Mouse (Mus musculus) hindbrain, embryonic 13.5 days (tissue): ENCODE measurements around the gene Gucy1b1. TPM values are rescaled to one million over a fixed set of nuclear protein-coding genes. Genes with fewer than 3 reads are reported as not detected.

ENCODE experiments used
- ATAC-seq: fragments of 200-750 bp; cut with Nextera tagmentation; 2 replicates; pipeline ENCODE4 v1.8.0; 2017; ENCODE audit warnings: moderate TSS enrichment; ENCODE audit not compliant: low FRiP score
- H3K27ac ChIP-seq: fragments of 300-500 bp; sonication (generic); 2 replicates; pipeline ENCODE4 v1.5.1; 2015; ENCODE audit warnings: inconsistent platforms, mild to moderate bottlenecking, moderate library complexity
- H3K27me3 ChIP-seq: fragments of 300-500 bp; sonication (generic); 2 replicates; pipeline ENCODE4 v1.6.1; 2015; ENCODE audit warnings: mild to moderate bottlenecking, inconsistent platforms
- H3K36me3 ChIP-seq: fragments of 300-500 bp; sonication (generic); 2 replicates; pipeline ENCODE4 v1.6.1; 2015; ENCODE audit warnings: mild to moderate bottlenecking, inconsistent platforms
- H3K4me1 ChIP-seq: fragments of 300-500 bp; sonication (generic); replicated peaks from 2 replicates; pipeline ENCODE4 v1.6.1; 2015; ENCODE audit warnings: inconsistent platforms
- H3K4me2 ChIP-seq: fragments of 300-500 bp; sonication (generic); 2 replicates; pipeline ENCODE4 v1.6.1; 2015; ENCODE audit warnings: inconsistent platforms, mild to moderate bottlenecking, moderate library complexity
- H3K4me3 ChIP-seq: fragments of 300-500 bp; sonication (generic); 2 replicates; pipeline ENCODE4 v1.5.1; 2015; ENCODE audit warnings: mild to moderate bottlenecking, inconsistent platforms
- H3K9ac ChIP-seq: fragments of 300-500 bp; sonication (generic); 2 replicates; pipeline ENCODE4 v1.6.1; 2015; ENCODE audit warnings: mild to moderate bottlenecking, inconsistent platforms
- H3K9me3 ChIP-seq: fragments of 300-500 bp; sonication (generic); 2 replicates; pipeline ENCODE4 v1.6.1; 2016; ENCODE audit warnings: inconsistent platforms
- WGBS: fragments of 180-500 bp; shearing (Covaris S2); methylation state at CpG from one replicate; pipeline ENCODE4 v1.1.7; 2015; 5-methylcytosine and 5-hydroxymethylcytosine counted together
- polyA plus RNA-seq: library from polyadenylated mRNA; unstranded; fragments of >200 nt; fragmentation: Nextera tagmentation; extraction: Ambion mirVana; gene quantifications from 2 replicates; pipeline ENCODE4 v1.2.1, GENCODE M21; 2015

The Gucy1b1 gene
- polyA plus RNA-seq, 1 experiment from 2014 or later = 34.8 TPM

DNA sequence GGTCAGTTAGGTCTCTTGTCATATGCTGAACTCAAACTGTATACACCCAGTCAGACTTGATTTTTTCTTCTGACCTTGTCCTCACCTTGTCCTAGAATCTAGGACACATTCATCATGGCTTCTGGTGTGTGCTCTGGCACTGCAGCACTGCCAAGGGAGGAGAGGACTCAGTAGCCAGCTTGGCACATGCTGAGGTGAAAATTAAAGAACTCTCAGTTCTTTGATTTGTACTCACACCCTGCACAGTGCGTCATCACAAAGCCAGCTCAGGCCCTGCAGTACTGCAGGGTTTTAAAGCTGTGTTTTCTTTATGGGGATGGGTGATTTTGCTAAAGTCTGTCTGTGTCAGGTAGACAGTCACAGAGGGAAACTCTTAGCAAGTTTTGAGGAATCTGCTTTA, 47.2 kb downstream of the Gucy1b1 start:
- Histone ChIP-seq H3K4me2 (no peak overlapping the region), H3K4me1 (no peaks in the 10 kb centered on the region), H3K36me3 (no peaks in the 10 kb centered on the region), H3K27me3 (no peaks in the 10 kb centered on the region), H3K9me3 (no peaks in the 10 kb centered on the region), H3K4me3 (no peak overlapping the region), H3K27ac (no peak overlapping the region), H3K9ac (no peak overlapping the region)
- ATAC-seq = no peak
- WGBS = 75% methylated on average over 1 of the region's 1 CpGs

- H3K27ac ChIP-seq = no peak overlapping the region
- ATAC-seq = no peak
- H3K4me2 ChIP-seq = no peak overlapping the region
- no peaks in the 10 kb centered on the region for H3K9me3 ChIP-seq
- no peaks in the 10 kb centered on the region for H3K4me1 ChIP-seq
- H3K4me3 ChIP-seq = no peak overlapping the region
- no peaks in the 10 kb centered on the region for H3K27me3 ChIP-seq
- WGBS = 84% methylated on average over 3 of the region's 3 CpGs
- H3K9ac ChIP-seq = no peak overlapping the region
- H3K36me3 ChIP-seq = no peaks in the 10 kb centered on the region
Observed at GRCm38 (mm10) chr3:82023065-82023464, 51.4 kb downstream of the Gucy1b1 start.

DNA sequence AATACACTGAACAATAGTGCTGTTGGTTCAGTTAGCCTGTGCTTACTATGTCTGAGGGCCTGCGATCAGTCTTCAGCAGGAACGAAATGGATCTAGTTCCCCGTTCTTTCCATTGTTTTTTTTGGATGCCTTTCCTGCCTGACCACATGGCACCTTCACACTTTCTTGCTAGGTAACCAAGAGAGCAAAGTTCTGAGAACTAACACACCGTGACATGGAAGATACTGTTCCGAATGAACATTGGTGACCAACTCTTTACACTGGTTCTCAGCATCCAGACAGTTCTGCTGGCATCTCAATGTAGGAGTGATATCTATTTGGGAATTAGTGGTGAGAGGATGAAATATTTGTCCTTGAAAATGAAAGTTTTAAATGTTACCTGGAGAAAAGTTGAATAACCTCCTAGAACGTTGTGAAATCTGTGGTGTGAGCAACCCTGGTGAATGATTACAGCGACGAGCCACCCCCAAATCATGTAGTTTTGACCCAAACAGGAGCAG, 52.0 kb downstream of the Gucy1b1 start:
- no peak for ATAC-seq
- Histone ChIP-seq H3K9me3 (no peaks in the 10 kb centered on the region), H3K36me3 (no peaks in the 10 kb centered on the region), H3K4me1 (no peaks in the 10 kb centered on the region), H3K27ac (no peak overlapping the region), H3K27me3 (no peaks in the 10 kb centered on the region), H3K4me2 (no peak overlapping the region), H3K9ac (no peak overlapping the region), H3K4me3 (no peak overlapping the region)
- WGBS = 92% methylated on average over 8 of the region's 8 CpGs

GRCm38 (mm10) chr3:82014148-82014703, 60.3 kb downstream of the Gucy1b1 start:
- H3K27me3 ChIP-seq = no peaks in the 10 kb centered on the region
- ATAC-seq = no peak
- 27% methylated on average over 7 of the region's 7 CpGs for whole genome bisulfite sequencing
- H3K4me2 ChIP-seq = no peak overlapping the region
- no peaks in the 10 kb centered on the region for H3K36me3 ChIP-seq
- no peaks in the 10 kb centered on the region for H3K4me1 ChIP-seq
- no peak overlapping the region for H3K4me3 ChIP-seq
- no peak overlapping the region for H3K27ac ChIP-seq
- no peak overlapping the region for H3K9ac ChIP-seq
- H3K9me3 ChIP-seq = no peaks in the 10 kb centered on the region

GRCm38 (mm10) chr3:82007002-82007401, 67.5 kb downstream of the Gucy1b1 start:
- Histone ChIP-seq H3K27me3 (no peaks in the 10 kb centered on the region), H3K27ac (no peak overlapping the region), H3K9me3 (no peaks in the 10 kb centered on the region), H3K4me3 (no peak overlapping the region), H3K36me3 (no peaks in the 10 kb centered on the region), H3K4me1 (no peaks in the 10 kb centered on the region), H3K9ac (no peak overlapping the region), H3K4me2 (no peak overlapping the region)
- no peak for ATAC-seq
- WGBS = 98% methylated on average over 1 of the region's 1 CpGs

GRCm38 (mm10) chr3:81995988-81996387, 78.5 kb downstream of the Gucy1b1 start:
- Histone ChIP-seq H3K27ac (no peak overlapping the region), H3K36me3 (no peaks in the 10 kb centered on the region), H3K4me2 (no peak overlapping the region), H3K9me3 (no peaks in the 10 kb centered on the region), H3K27me3 (no peaks in the 10 kb centered on the region), H3K4me3 (no peak overlapping the region), H3K4me1 (no peaks in the 10 kb centered on the region), H3K9ac (no peak overlapping the region)
- peak; percentile 36; the same call in 1 of the 2 replicates for ATAC-seq
- WGBS = 0% methylated on average over 1 of the region's 1 CpGs

- Histone ChIP-seq H3K4me3 (no peak overlapping the region), H3K27me3 (no peaks in the 10 kb centered on the region), H3K9ac (no peak overlapping the region), H3K4me1 (no peaks in the 10 kb centered on the region), H3K36me3 (no peaks in the 10 kb centered on the region), H3K9me3 (no peaks in the 10 kb centered on the region), H3K4me2 (no peak overlapping the region), H3K27ac (no peak overlapping the region)
- ATAC-seq = no peak
- 39% methylated on average over 4 of the region's 4 CpGs for WGBS
Observed at GRCm38 (mm10) chr3:81995371-81995770, 79.1 kb downstream of the Gucy1b1 start.

DNA sequence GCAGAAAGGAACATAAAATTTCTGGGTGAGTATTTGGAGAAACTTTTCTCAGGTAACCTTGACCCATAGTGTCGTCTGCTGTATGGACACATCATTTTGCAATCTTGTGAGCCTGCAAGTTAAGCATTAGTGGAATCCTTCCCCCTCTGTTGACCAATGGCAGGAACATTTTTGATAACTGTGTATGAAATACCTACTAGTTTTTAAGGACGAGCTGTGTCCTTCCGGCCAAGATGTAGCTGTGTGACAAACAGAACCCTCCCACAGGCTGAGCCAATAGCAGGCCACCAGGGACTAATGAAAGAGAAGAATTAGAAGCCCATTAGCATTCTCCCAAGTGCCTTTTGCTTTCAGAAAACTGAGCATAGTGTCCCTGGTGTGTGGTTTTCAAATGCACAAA, 84.0 kb downstream of the Gucy1b1 start:
- no peak for ATAC-seq
- H3K9ac ChIP-seq = no peak overlapping the region
- H3K4me3 ChIP-seq = no peak overlapping the region
- H3K4me1 ChIP-seq = no peaks in the 10 kb centered on the region
- WGBS = 62% methylated on average over 3 of the region's 3 CpGs
- no peak overlapping the region for H3K27ac ChIP-seq
- H3K9me3 ChIP-seq = no peaks in the 10 kb centered on the region
- H3K36me3 ChIP-seq = no peaks in the 10 kb centered on the region
- H3K27me3 ChIP-seq = no peaks in the 10 kb centered on the region
- no peak overlapping the region for H3K4me2 ChIP-seq

GRCm38 (mm10) chr3:81989692-81990141, 84.8 kb downstream of the Gucy1b1 start:
- ATAC-seq = no peak
- Histone ChIP-seq H3K27ac (no peak overlapping the region), H3K27me3 (no peaks in the 10 kb centered on the region), H3K4me1 (peaks cover 3% of the 10 kb centered on the region; the same call in 1 of the 2 replicates), H3K9me3 (no peaks in the 10 kb centered on the region), H3K4me2 (no peak overlapping the region), H3K4me3 (no peak overlapping the region), H3K9ac (no peak overlapping the region), H3K36me3 (no peaks in the 10 kb centered on the region)
- WGBS = 62% methylated on average over 2 of the region's 2 CpGs

- Histone ChIP-seq H3K27me3 (no peaks in the 10 kb centered on the region), H3K9ac (no peak overlapping the region), H3K4me3 (no peak overlapping the region), H3K9me3 (no peaks in the 10 kb centered on the region), H3K27ac (no peak overlapping the region), H3K4me1 (peaks cover 3% of the 10 kb centered on the region; the same call in 1 of the 2 replicates), H3K4me2 (no peak overlapping the region), H3K36me3 (no peaks in the 10 kb centered on the region)
- 96% methylated on average over 3 of the region's 3 CpGs for WGBS
- ATAC-seq = no peak
Observed at GRCm38 (mm10) chr3:81987628-81988027, 86.9 kb downstream of the Gucy1b1 start.

DNA sequence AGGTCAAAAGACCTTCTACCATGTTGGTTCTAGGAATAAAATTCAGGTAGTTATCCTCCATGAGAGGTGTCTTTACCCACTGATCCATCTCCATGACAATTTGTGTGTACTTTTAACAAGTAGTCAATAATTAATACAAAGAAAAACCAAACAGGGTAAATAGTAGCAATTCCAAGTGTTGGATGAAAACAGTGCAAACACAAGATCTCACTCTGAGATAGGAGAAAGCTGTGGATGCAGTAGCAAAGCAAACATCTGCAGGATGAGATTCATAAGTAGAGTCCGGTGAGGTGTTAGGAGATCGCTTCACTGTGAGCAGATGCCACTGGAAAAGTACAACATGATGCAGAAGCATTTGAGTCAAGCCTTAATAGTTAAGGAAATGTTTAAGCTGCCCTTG, 88.4 kb downstream of the Gucy1b1 start:
- H3K27ac ChIP-seq = no peak overlapping the region
- H3K4me1 ChIP-seq = peaks cover 3% of the 10 kb centered on the region; the same call in 1 of the 2 replicates
- H3K4me2 ChIP-seq = no peak overlapping the region
- H3K9me3 ChIP-seq = no peaks in the 10 kb centered on the region
- no peak for ATAC-seq
- no peak overlapping the region for H3K4me3 ChIP-seq
- H3K36me3 ChIP-seq = no peaks in the 10 kb centered on the region
- H3K9ac ChIP-seq = no peak overlapping the region
- 95% methylated on average over 2 of the region's 2 CpGs for whole genome bisulfite sequencing
- no peaks in the 10 kb centered on the region for H3K27me3 ChIP-seq

DNA sequence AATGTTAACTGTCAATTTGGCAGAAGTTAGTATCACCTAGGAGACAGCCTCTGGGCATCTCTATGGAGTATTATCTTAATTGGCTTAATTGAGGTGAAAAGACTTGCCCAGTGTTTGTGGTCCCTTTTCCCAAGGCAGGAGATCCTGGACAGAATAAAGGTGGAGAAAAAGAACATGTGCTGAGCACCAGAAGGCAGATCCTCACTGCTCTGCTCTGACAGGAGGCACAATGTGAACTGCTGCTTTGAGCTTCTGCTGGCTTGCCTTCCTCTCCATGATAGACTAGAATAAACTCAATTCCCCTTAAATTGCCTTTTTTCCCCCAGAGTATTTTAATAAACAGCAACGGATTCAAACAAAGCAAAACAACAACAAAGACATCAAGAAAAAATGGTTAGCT, 89.4 kb downstream of the Gucy1b1 start:
- no peak overlapping the region for H3K4me3 ChIP-seq
- WGBS = 67% methylated on average over 1 of the region's 1 CpGs
- H3K9ac ChIP-seq = no peak overlapping the region
- no peaks in the 10 kb centered on the region for H3K27me3 ChIP-seq
- H3K4me2 ChIP-seq = no peak overlapping the region
- H3K36me3 ChIP-seq = no peaks in the 10 kb centered on the region
- no peaks in the 10 kb centered on the region for H3K9me3 ChIP-seq
- H3K4me1 ChIP-seq = peaks cover 3% of the 10 kb centered on the region; the same call in 1 of the 2 replicates
- H3K27ac ChIP-seq = no peak overlapping the region
- no peak for ATAC-seq

DNA sequence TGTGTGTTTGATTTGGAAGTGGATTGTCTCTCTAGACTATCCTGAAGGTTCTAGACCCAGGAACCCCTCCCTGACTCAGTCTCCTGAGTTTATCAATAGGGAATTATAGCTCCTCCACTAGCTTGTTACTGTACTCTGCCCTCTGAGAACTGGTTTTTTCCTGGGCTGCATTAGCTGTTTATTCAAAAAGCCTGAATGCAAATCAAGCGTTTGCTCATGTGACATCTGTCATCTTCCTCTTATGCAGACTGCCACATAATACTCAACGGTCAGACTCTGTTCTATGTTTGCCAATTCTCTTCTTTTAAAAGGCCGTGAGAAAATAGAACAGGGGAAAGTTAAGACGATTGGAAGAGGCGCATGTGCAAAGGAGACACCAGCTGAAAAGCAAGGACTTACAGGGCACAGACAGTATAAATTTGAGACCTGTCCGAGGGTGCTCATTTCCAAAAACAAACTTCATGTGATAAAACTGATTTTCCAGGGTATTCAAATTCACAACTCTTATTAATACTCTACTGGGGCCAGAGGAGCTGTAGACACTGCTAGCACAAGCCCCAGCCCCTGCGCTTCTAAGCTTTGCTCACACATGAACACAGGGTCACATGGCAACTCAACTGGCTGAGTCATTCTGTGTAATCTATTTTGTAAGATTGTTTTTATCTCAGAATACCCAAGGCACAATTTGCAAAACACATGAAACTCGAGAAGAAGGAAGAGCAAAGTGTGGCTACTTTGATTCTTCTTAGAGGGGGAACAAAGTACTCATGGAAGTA, 91.2 kb downstream of the Gucy1b1 start:
- Histone ChIP-seq H3K27ac (no peak overlapping the region), H3K4me1 (peaks cover 3% of the 10 kb centered on the region; the same call in 1 of the 2 replicates), H3K4me3 (no peak overlapping the region), H3K27me3 (no peaks in the 10 kb centered on the region), H3K4me2 (no peak overlapping the region), H3K9me3 (no peaks in the 10 kb centered on the region), H3K36me3 (no peaks in the 10 kb centered on the region), H3K9ac (no peak overlapping the region)
- 84% methylated on average over 8 of the region's 8 CpGs for WGBS
- ATAC-seq = no peak
